Mouse (Mus musculus): ENCODE measurements around the gene Fam214b.

The Fam214b gene

DNA sequence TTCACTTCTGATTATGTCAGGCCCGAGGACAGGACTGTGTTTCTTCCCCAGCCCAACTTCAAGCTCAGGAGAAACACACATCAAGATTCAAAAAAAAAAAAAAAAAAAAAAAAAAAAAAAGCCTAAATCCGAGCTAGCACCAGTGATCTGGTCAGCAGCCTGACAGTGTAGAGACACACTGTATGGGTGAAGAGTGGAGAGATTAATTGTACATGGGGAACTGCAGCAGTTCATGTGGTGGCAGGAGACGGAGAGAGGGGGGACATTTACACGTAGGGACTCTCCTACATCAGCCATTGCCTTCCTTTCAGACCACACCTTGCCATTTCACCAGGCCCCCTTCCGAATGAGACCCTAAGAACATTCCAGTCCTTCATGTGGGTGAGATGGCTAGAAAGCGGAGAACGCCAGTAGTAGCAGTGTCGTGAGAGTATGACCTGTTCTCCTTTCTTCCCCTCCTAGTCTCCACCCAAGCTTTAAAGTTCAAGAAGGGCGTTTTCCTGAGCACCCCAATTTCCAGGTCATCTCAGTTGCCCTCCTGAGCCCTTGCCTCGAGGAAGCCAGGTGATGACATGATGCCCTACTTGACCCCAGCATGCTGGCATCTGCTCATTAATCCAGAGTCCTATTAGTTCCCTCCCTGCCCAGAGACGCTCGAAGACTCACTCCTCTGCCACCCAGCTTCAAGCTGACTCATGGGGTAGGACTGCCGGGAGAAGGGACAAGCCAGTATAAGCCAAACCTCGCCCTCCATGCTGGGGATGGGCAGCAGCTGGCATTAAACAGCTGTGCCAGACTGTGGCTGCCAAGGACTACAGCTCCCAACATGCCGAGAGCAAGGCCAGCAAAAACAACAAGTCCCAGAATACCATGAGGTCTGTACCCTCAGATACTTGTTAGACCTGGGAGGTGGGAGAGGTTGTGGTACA lies 7.2 kb downstream of the Fam214b start:
- no peak for DNase-seq (ENCODE audit: low spot score in 2 of 2)

- no peak for DNase-seq (ENCODE audit: low spot score in 2 of 2)
These were observed 8.0 kb downstream of the Fam214b start for GRCm38 (mm10) chr4:43037860-43038566.

DNA sequence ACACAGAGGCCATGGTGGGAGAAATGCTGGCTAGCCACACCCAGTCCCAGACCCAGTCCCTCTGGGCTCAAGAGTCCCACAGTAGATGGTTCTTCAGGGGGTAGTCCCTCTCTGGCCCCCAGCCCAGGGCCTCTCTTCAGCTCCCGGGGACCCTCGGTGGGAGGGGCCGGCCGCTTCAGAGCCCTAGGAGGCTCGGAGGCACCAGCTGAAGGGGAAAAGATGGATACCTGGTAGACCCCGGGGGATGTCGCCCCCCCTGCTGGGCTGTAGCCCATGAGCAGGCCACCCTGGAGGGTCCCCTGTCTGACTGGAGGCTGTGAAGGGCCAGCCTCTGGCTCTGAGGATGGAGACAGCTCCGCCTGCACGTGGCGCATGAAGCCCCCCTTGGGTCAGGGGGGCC lies 9.7 kb downstream of the Fam214b start:
- DNase-seq (ENCODE audit: low spot score in 2 of 2) = no peak

DNA sequence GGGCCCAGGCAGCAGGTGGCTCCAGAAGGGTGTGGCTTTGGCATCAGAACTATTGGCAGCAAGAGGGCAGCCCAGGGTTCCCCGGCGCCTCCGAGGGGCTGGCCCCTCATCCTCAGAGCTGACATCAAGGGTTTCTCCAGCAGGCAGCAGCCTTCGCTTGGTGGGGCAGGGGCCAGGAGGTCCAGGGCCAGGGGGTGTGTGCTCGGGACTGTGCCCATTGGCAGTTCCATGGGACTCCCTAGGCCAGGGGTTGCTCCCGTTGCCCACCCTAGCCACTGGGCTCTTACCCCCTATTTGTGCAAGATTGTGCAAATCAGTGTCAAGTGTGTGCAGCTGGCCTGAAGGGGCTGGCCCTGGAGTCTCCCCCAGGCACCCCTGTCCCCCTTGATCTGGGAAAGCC lies 10.2 kb downstream of the Fam214b start:
- DNase-seq (ENCODE audit: low spot score in 2 of 2) = no peak

GRCm38 (mm10) chr4:43033481-43033880 lies 12.5 kb downstream of the Fam214b start:
- no peak for DNase-seq (ENCODE audit: low spot score in 2 of 2)

- no peak for DNase-seq (ENCODE audit: low spot score in 2 of 2)
These were observed 13.5 kb downstream of the Fam214b start for GRCm38 (mm10) chr4:43032501-43032900.

GRCm38 (mm10) chr4:43031237-43031995 lies 14.6 kb downstream of the Fam214b start, which contains the start of gene Stoml2:
Gene Stoml2, minus strand, starts transcription at chr4:43031710.
- DNase-seq (ENCODE audit: low spot score in 2 of 2) = peak; percentile 81 to 87

DNA sequence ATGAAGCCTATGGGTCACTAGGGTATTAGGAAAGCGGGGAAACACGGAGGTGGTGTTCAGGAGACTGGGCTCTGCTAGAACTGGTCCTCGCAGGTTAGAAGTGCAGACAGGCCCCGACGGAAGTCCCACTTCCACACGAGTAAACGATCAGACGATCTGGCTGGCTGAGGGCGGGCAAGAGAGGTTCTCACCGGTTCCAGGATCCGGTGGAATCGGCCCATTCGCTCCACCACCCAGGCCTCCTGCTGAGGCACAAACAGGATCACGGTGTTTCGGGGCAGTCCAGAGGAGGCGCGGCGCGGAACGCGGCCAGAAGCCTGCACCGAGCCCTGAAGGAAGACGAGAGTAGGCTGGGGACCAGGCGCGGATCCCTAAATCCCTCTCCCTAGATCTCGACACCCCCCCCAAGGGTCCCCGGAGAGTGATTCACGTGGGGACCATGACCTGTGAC lies 15.2 kb downstream of the Fam214b start:
- DNase-seq (ENCODE audit: low spot score in 2 of 2) = no peak

- no peak for DNase-seq (ENCODE audit: low spot score in 2 of 2)
These were observed 15.7 kb downstream of the Fam214b start for GRCm38 (mm10) chr4:43030352-43030751.

- DNase-seq (ENCODE audit: low spot score in 2 of 2) = no peak
These were observed 16.3 kb downstream of the Fam214b start for GRCm38 (mm10) chr4:43029749-43030148.

GRCm38 (mm10) chr4:43029121-43029520 lies 16.9 kb downstream of the Fam214b start:
- no peak for DNase-seq (ENCODE audit: low spot score in 2 of 2)

DNA sequence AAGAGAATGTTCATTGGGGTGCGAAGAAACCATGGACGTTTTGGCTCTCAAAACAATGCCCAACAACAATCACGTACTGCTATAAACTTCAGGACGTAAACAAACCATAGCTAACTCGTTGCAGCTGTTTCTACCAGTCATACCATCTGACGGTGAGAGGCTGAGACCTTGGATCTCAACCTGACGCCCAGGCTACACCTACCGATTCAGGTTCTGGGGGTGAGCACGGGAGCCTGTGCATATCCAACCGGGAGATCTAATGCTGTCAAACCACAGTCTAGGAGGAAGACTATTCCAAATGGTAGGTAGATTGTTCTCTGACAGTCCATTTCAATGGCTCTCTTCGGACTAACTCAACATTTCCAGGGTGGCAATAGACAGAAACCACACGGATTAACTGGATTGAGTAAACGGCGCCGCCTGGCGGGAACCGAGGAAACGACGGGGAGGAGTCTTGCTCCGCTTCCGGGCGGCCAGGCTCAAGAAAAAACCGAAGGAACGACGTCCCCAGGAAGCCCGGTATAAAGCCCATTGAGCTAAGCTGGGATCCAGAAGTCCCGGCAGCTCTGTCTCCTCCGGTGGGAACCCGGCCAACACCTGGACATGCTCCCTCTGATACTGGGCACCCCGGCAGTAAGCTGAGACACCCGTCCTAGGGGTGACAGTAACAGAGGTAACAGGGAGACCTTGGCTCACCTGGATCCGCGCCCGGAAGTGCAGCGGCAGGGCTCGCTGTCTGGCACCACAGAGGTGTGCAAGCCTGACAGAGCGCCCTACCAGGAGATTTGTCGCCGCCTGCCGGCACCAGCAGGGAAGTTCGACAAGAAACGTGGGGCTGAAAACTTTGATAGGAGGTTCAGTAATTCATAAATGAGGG lies 20.7 kb downstream of the Fam214b start, which contains the start of gene Pigo:
Pigo (minus strand) TSS at position 736 of the 877 bp plus-strand sequence.
- DNase-seq (ENCODE audit: low spot score in 2 of 2) = peak; percentile 89 to 94

DNA sequence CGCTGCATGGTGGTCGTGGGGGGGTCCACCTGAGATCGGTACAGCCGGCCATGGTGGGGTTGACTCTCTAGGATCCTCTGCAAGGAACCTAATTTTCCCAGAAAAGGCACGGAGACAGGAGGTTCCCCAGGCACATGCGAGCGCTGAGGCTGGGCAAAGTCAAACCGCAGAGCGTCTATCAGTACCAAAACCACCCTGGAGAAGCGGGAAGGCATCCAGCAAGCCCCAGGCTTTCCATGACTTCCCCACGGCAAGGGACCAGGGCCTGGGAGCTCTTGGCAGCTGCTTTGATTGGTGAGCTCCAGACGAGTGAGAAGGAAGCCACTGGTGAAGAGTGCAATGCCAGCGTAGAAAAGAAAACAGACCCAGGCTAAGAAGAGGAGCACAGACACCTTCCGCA lies 21.3 kb downstream of the Fam214b start:
- no peak for DNase-seq (ENCODE audit: low spot score in 2 of 2)

GRCm38 (mm10) chr4:43021341-43021740 lies 24.7 kb downstream of the Fam214b start:
- no peak for DNase-seq (ENCODE audit: low spot score in 2 of 2)

DNA sequence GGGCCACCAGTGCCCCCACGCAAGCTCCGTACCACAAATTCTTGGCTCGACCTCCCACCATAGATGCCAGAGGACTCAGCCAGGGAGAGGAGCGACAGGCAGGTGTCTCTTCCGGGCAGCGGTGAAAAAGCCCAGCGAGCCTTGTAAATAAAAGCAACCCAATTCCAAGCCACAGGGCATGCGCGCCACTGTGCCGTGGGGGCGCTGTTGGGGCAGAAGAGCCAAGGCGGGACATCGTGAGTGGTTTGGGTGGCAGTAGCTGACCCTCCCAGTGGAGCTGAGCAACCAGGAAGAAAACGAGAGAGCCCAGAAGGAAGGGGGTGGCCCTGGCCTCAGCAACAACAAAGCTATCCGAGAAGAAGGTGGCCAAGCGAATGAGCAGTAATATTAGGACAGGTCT lies 25.1 kb downstream of the Fam214b start:
- DNase-seq (ENCODE audit: low spot score in 2 of 2) = no peak

DNA sequence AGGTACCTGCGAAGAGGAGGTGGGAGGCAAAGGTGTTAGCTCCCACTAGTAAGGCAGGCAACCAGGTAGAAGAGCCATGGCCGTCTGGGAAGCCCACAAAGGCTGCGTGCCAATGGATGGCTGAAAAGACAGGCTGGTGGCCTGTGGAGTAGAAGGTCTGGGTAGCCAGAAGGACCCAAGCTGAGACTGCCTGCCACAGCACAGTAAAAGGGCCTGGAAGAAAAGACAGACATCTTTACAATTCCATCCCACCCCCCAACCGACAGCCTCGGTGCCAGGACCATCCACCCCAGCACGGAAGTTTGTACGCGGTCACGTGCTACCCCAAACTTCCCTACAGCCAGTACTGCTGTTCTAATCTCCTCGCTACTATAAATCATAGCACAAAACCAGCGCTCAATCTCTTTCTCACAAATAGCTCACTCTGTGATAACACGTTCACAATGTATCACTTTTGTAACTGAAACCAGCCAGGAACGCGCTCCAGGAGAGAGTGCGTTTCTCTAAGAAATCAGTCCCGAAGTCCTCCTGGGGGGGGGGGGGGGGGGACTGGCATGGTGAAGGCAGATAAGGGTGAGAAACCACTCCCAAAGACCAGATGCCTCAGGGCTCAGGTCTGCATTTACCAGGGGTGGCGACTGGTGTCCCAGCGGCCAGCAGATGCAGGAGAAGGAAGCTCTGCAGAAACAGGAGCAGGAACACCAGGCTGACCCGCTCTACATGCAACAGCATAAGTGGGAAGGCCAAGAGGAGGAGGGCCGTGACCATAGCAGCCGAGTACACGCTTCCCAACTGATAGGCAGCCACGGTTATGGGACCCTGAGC lies 26.2 kb downstream of the Fam214b start:
- DNase-seq (ENCODE audit: low spot score in 2 of 2) = no peak

GRCm38 (mm10) chr4:43019176-43019575 lies 26.8 kb downstream of the Fam214b start:
- DNase-seq (ENCODE audit: low spot score in 2 of 2) = no peak

DNA sequence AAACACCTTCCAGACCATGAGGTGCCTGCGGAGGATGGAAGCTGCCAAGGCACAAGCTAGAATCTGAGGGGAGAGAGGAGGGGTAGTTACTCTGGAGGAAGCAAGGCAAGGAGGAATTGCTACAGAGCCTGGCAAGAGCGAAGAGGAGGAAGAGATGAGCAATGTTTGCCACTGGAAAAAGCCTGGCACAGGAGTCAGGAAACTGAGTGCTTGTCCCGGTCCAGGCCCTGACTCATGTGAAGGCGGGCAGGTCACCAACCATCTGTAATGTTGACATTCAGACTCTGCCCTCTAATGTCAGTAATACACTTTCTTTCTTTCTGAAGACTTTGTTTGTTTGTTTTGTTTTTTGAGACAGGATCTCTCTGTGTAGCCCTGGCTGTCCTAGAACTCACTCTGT lies 27.9 kb downstream of the Fam214b start:
- DNase-seq (ENCODE audit: low spot score in 2 of 2) = no peak

DNA sequence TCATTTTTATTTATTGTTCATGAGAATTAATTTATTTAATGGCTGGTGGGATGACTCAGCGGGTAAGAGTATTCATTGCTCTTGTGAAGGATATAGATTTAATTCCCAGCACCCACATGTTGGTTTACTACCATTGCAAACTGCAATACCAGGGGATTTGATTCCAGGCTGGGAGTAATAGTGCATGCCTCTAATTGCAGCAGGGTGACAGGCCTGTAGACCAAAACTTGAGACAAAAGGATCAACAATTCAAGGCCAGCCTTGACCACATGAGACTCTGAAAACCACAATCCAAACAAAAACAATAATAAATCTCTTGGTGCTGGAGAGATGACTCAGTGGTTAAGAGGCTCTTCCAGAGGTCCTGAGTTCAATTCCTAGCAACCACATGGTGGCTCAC lies 33.9 kb downstream of the Fam214b start:
- no peak for DNase-seq (ENCODE audit: low spot score in 2 of 2)

All from frontal cortex, postnatal 25 days (tissue).